Mouse (Mus musculus) embryonic fibroblast, embryonic 13.5 days (primary cell): ENCODE data around the gene Prr7.

Source experiments
- CTCF ChIP-seq: IDR thresholded peaks from 2 replicates; pipeline ENCODE4 v1.5.1; 2011; ENCODE audit warnings: mild to moderate bottlenecking, control low read depth, low read length, moderate library complexity, borderline replicate concordance; ENCODE audit not compliant: insufficient read depth
- POLR2A ChIP-seq: IDR thresholded peaks from 2 replicates; pipeline ENCODE4 v1.6.1; 2011; ENCODE audit warnings: low read depth, mild to moderate bottlenecking, control low read depth, low read length, moderate library complexity

DNA sequence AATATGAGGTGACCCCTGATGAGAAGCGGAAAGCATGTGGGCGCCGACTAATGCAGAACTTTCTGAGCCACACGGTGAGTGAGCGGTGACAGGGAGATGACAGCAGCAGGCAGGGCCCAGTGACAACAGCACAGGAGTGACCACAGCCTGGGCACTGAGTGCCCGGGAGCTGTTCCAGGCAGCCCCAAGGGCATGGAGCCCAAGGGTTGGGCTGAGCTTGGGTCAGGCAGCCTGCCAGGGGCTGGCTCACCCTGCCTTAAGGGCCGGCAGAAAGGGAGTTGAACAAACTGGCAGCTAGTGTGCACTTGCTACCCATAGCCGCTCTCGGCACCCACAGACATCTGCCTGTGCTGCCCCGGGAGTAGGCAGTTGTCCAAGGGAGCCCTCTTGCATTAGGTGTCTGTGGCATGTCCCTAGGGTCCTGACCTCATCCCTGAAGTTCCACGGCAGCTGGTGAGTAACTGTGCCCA, 13.5 kb upstream of the Prr7 start:
- no peak for TF ChIP-seq CTCF
- no peak for TF ChIP-seq POLR2A
